Mouse (Mus musculus) heart, embryonic 10.5 days (tissue): ENCODE measurements around the gene Tmem30a. TPM values are rescaled to one million over a fixed set of nuclear protein-coding genes. Genes with fewer than 3 reads are reported as not detected.

Experiments
- DNase-seq: peaks from one replicate; pipeline ENCODE4 v3.0.0-alpha.2; 2017; ENCODE audit warnings: low spot score
- H3K27ac ChIP-seq: fragments of 300-500 bp; sonication (generic); 2 replicates; pipeline ENCODE4 v1.5.1; 2016; ENCODE audit warnings: mild to moderate bottlenecking
- H3K27me3 ChIP-seq: fragments of 300-500 bp; sonication (generic); 2 replicates; pipeline ENCODE4 v1.6.1; 2016; ENCODE audit warnings: mild to moderate bottlenecking; ENCODE audit not compliant: poor library complexity, insufficient read depth, severe bottlenecking
- H3K36me3 ChIP-seq: fragments of 300-500 bp; sonication (generic); 2 replicates; pipeline ENCODE4 v1.6.1; 2016; ENCODE audit warnings: mild to moderate bottlenecking, moderate library complexity
- H3K4me1 ChIP-seq: fragments of 300-500 bp; sonication (generic); 2 replicates; pipeline ENCODE4 v1.6.1; 2016; ENCODE audit warnings: mild to moderate bottlenecking
- H3K4me3 ChIP-seq: fragments of 300-500 bp; sonication (generic); 2 replicates; pipeline ENCODE4 v1.5.1; 2016; ENCODE audit warnings: mild to moderate bottlenecking, moderate library complexity
- H3K9me3 ChIP-seq: fragments of 300-500 bp; sonication (generic); 2 replicates; pipeline ENCODE4 v1.6.1; 2016; ENCODE audit warnings: mild to moderate bottlenecking, moderate library complexity
- WGBS: fragments of 180-500 bp; shearing (Covaris S2); methylation state at CpG from one replicate; pipeline ENCODE4 v1.1.7; 2016; 5-methylcytosine and 5-hydroxymethylcytosine counted together
- polyA plus RNA-seq: library from polyadenylated mRNA; unstranded; fragments of >200 nt; fragmentation: Nextera tagmentation; extraction: Ambion mirVana; gene quantifications from 2 replicates; pipeline ENCODE4 v1.2.1, GENCODE M21; 2016

Tmem30a gene
- polyA plus RNA-seq, 1 experiment from 2014 or later: 74.1 TPM

DNA sequence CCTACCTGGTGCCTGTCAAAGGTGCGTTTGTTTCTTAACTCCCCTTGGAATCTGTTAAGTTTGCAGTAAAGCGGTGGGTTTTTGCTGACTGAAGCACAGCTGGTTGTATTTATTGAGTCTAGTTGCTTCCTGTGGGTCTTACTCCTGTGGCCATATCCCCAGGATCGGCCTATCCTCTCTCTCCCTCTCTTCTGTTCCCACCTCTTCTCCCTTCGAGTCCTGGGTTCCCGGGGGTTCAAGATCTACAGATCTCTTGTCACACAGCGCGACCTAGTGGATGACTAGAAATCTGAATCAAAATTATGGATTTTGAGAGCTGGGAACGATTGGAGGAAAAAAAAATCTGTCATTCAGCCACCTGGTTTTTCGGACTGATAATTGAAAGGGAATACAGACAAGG is 72.3 kb downstream of the Tmem30a start:
- DNase-seq: no peak
- 13% methylated on average over 9 of the region's 9 CpGs for WGBS
- Histone ChIP-seq H3K36me3 (no peaks in the 10 kb centered on the region), H3K27ac (no peak overlapping the region), H3K9me3 (peaks cover 4% of the 10 kb centered on the region; the same call in 1 of the 2 replicates), H3K4me3 (0 out of 2 replicates have a peak overlapping the region, but pooled peaks have one; percentile 8), H3K4me1 (peaks cover 34% of the 10 kb centered on the region), H3K27me3 (peaks cover 39% of the 10 kb centered on the region)

DNA sequence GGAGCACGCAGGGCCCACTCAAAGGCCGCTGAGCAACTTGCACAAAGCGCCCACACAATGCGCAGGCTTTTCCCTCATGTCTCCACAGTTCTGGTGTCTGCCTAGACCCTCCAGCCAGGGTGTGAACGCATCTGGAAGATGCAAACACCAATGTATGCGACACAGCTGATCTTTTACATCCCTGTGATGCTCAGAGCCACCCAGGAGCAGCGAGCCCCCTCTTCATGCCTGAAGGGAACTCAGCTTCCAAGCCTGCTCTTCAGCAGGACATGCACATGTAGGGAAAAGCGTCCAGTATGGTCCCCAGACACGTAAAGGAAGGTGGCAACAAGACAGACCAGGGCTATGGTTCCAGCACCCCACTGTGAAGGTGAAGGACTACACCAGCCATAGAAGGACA is 73.2 kb downstream of the Tmem30a start:
- peak overlapping the region; percentile 8; the same call in 1 of the 2 replicates for H3K4me3 ChIP-seq
- DNase-seq: no peak
- 34% methylated on average over 9 of the region's 9 CpGs for WGBS
- peaks cover 39% of the 10 kb centered on the region for H3K27me3 ChIP-seq
- H3K4me1 ChIP-seq: peaks cover 38% of the 10 kb centered on the region
- H3K36me3 ChIP-seq: no peaks in the 10 kb centered on the region
- H3K9me3 ChIP-seq: peaks cover 4% of the 10 kb centered on the region; the same call in 1 of the 2 replicates
- H3K27ac ChIP-seq: no peak overlapping the region

DNA sequence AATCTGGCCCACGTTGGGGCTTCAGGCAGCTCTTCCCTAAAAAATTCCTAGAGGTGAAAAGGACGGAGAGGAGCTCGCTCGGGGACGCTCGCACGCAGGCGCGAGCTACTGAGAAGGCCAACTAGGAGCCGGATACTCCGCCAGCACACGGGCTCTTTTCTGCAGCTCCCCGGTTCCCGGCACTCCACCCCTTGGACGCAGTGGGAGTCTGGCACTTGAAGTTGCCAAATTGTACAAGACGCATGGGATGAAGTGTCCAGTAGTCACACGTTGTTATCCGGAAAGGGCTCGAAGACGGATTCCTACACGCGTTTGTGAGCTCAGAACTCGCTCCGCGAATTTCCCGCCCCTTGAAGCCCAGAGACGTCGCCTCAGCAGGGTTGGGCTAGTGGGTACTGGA is 73.9 kb downstream of the Tmem30a start:
- Histone ChIP-seq H3K9me3 (peaks cover 4% of the 10 kb centered on the region; the same call in 1 of the 2 replicates), H3K27me3 (peaks cover 39% of the 10 kb centered on the region), H3K4me1 (peaks cover 45% of the 10 kb centered on the region), H3K36me3 (no peaks in the 10 kb centered on the region), H3K27ac (peak overlapping the region; percentile 86), H3K4me3 (peak overlapping the region; percentile 75)
- no peak for DNase-seq
- WGBS: 2% methylated on average over 28 of the region's 28 CpGs

Other genes starting within 250 kb of the Tmem30a start
- gene Col12a1, start 74.7 kb downstream of the Tmem30a start, polyA plus RNA-seq: 8.3 and 11.1 TPM in 2 replicates
- gene Cox7a2, start 33.6 kb downstream of the Tmem30a start, polyA plus RNA-seq: 869 and 1,151 TPM in 2 replicates
- gene Filip1, start 219.3 kb upstream of the Tmem30a start, polyA plus RNA-seq: 11.7 and 19.0 TPM in 2 replicates